Mouse (Mus musculus) layer of hippocampus, postnatal 25 days (tissue): ENCODE results near the gene Prkcq. TPM values are rescaled to one million over a fixed set of nuclear protein-coding genes. Genes with fewer than 3 reads are reported as not detected.

Experiments
- DNase-seq, 2 experiments: peaks; one replicate each; pipeline ENCODE4 v3.0.0; 2022; ENCODE audit warnings: mixed read lengths in 2 of 2, low spot score in 1 of 2; ENCODE audit errors: extremely low spot score in 1 of 2
- total RNA-seq, 2 experiments: library from RNA; stranded (reverse); gene quantifications; 2 replicates each; pipeline ENCODE4 v1.2.3; 2021

Gene Prkcq
- 10 to 100 TPM; 10.9 to 12.0 TPM for total RNA-seq

DNA sequence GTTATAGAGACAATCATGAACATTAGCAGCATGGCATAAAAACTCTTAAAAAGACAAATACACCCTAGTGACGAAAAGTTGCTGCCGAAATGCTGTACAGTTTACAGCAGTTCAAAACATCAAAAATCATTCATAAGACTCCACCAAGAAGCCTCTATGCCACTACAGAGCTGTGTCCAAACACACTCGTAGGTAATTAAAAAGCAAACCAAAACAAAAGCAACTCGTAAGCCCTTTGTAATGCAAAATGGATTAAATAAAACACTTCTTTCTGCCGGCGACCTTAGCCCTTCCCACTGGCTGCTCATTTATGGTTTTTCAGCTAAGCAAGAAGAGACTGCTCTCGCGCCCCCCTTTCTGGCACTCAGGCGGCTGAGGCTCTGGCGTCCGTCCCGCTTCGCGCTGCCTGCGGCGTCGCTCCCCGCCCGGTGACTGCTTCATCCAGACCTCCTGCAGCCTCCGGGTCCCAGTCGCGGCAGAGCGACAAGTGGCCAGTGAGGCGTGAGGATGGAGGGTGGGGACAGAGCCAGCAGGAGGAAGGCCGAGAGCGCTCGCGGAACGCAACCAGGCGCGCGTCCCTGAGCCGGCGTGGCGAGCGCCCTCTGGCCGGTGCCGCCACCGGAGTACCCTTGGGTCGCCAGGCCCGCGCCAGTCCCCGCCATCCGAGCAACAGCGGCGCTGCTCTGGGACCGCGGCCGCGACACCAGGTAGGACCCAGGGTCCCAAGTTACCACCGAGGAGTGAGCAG lies at the start of gene Prkcq:
Gene Prkcq (plus strand): TSS at position 355 of the 748 bp plus-strand sequence.
- DNase-seq = peak; percentile 21 to 41

DNA sequence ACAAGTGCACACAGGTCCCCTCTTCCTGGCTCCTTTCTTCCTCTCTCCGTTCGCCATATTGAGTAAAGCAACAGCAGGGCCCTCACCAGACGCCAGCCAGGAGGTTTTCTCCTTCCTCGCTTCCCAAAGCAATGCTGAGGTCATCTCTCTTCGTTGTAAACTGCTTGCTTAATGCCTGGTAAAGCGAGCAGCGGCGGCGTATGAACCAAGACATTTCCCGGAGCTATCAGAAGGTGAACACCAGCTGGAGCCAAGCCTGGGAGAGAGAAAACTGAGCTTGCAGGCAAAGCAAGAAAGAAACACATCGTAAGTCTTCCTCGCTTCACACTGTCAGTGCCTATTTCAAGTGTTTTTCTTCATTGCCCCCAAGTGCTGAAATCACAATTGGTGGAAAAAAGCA lies 41.0 kb upstream of the Prkcq start:
- DNase-seq = no peak

DNA sequence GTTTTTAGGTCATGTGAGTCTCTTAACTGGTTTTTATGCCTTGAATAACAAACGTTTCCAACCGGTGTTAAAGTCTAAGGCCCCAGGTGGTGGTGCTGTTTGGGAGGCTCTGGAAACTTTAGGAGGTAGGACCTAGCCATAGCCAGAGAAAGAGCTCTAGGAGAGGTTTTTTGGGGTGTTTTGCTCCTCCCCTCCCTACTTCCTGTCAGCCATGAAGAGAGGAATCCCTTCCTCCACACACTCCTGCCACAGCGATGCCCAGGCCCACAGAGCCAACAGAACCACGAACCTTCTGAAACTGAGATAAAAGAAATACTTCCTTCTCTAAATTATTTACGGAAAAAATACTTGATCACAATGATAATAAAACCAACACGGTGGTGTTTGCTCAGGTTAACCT lies 36.2 kb upstream of the Prkcq start:
- DNase-seq = no peak

DNA sequence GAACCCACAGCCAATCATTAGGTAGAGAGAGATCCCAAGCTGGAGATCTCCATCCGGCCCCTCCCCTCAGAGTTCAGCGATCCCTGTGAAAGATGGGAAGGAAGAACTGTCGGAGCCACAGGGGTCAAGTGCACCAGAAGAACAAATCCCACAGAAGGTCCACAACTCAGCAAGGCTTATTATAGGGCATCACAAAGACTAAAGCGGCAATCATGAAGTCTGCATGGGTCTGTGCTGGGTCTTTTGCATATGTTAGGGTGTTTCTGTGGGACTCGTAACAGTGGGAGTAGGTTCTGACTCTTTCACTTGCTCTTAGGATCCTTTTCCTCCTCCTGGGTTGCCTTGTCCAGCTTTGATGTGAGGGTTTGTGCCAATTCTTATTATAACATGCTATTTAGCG lies 33.8 kb upstream of the Prkcq start:
- DNase-seq = no peak

DNA sequence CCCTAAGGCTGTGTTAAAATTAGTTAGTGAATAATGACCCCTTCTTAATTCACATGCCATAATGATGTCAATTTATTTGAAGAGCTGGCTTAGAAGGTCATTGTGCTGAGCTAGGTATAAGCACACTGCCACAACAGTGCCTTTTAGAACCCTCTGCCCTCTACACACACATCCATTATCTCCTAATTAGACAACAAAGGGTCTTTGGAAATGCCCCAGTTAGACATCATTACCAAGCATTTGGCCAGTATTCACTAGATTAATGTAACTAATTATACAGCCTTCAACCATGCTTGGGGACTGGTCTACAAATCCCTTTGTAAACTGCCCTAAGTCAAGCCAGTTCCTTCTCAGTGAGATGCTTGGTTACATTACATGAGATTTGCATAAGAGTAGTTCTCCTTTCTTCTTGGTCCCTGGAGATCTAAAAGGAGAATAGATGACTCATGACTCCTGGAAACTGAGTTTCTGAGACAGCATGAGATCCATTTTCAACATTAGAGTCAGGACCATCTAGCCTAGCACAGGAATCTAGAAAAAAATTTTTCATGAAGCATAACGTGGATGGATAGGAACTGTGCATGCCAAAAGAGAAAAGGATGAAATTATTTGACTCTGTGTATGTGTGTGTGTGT lies 32.3 kb upstream of the Prkcq start:
- no peak for DNase-seq

DNA sequence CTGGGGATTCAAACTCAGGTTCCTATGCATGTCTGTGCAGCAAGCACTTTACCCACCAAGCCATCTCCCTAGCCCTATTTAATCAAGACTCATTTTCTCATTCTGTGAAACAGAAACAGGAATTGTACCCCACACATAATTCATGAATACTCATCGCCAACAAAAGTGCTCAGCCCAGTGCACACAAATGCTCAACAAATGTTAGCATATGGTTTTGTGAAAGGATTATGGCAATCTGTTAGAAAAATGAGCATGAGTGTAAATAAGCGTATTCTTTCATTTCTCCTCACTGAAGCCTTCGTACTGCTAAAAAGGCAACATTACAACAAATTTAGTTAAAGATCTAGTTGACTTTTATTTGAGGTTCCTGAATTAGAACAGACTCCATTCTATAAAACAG lies 31.5 kb upstream of the Prkcq start:
- DNase-seq = no peak

DNA sequence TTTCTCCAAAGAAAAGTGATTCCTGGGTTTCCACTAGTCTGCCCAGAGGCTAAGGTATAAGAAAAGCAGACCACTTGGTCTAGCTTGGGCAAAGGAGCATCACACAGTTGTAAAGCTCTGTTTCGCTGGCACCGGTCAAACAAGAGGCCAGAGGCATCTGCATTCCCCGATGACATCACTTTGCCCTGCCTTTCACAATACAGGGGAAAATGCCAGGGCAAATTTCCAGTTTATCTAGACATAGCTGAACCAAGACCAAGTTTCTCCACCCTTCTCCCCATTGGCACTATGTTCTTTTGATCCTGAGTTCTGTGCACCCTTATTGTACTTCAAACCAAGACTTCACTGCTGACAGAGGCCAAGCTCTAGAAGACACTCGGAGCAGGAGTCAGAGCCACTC lies 22.8 kb upstream of the Prkcq start:
- no peak for DNase-seq

DNA sequence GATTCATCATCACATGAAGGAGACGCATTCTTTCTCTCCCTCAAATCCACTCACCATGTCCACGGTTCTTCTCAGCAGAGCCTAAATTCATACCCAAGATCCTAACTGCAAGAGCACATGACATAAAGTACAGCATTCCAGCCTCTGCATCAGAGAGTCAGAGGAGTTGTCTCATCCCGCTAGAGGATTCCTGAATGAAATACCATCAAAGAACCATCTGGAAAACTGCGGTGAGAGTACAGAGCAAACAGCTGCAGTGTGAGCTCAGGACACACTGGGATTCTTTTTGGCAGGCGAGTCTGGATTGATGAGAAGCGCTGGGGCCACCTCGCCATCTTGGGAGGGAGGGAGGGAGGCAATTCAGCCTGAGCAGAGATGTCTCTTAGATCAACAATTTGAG lies 20.9 kb upstream of the Prkcq start:
- DNase-seq = no peak

DNA sequence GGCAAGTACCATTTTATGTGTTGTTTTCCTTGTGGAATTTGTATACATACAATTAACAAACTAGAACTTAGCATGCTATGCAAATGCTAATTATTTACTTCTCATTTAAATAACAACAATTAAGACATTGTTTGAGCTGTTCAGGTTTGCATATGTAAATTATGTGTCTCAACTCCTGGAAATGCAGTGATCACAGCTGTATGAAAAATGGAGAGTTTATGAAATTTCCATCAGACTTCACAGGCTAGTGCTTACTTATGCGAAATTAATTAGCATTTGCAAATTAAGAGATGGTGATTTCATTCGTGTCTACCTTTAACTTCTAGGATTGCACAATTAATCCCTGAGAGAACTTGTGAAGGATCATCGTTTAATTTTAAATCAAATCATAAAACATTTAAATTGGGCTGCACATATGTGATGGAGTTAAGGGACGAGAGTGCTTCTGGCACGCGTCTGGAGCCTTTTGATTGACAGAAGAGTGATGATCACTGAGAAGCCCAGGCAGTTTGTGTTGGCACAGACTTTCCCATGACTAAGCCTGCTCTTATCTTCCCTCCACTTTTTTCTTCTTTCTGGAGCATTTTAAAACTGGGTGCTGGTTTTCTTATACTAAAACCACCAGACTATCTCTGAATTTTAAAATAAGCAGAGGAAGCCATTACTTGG lies 20.1 kb upstream of the Prkcq start:
- no peak for DNase-seq

DNA sequence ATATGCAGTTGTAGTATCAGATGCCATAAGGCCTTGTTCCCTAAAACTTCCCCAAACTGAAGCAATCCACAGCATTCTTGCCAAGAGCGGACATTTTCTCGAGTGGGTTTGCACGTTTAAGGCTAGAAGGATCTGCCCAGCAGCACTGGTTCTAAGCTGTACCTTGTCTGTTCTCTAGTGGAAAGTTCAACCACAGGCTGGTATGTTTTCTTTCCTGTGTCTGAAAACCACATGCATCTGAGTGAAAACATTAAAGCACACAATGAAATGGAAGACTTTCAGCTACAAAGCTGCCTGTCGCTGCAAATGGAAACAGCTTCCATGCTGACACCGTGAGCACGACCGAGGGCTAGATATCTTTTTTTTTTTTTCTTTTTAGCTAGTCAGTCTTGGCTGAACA lies 12.3 kb upstream of the Prkcq start:
- DNase-seq = no peak

DNA sequence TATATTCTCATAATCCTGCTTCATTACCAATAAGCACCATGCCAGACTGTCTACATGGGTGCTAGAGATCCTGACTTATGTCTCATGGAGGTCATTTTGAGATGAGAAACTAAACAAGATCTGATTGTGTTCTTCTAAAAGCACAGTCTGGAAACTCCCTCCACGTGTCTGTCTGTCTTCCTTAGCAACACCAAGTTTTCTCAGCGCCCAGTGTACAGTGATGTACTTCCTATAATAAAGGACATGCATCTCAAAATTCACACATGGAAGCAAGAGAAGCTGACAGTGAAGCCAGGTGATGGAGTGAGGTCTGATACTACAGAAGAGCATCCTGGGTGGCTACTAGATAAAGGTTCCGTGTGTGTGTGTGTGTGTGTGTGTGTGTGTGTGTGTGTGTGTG lies 11.2 kb upstream of the Prkcq start:
- DNase-seq = no peak

DNA sequence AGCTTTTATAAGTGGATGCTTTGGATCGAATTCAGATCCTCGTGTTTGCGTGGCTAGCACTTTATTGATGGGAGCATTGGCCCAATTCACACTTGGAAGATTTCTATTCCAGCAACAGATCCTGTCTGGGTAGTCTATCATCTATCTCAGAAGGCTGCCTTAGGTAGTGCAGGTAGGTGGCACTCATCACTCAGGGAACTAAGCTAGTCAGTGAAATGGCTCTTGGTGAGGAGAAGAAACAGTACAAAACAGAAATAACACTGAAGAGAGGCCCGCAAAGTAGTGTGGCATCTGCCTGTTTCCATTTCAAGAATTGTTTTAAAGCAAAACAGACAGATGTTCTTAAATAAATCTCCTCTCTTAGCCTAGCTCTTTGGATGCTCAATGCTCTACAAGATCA lies 10.6 kb upstream of the Prkcq start:
- no peak for DNase-seq

DNA sequence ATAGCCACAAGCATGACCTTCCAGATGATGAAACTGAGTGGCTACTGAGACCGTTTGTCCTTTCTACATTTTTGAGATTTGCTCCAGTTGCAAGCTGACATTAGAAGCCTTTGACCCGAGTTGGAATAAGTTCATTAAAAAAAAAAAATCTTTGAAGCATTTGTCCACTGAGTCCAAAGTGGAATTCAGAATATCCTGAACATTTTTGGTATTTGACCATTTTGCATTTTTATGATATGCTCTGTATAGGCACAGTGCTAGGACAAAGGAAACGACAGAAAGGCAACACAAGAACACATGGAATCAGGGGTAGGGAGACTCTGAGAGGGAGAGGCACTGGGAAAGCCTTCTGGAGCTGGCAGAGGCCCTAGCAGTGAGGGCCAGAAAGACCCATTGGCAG lies 9.2 kb upstream of the Prkcq start:
- DNase-seq = no peak

DNA sequence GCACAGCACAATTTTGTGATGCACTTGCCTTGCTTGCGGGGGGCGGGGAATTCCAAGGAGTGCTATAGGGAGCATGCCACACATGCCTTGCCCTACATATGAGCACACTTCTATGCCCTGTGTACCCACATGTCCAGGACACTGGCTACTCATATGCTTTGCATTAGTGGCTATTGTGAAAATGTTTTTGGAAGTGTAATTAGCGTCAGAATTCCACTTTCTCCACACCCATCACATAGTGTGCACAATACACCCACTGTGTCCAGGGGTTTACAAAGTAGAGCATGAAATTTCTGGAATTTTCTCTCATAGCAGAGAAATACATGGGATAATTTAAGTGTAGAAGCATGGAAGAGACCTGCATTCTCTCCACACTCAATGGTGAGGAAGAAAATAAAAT lies 7.7 kb upstream of the Prkcq start:
- DNase-seq = no peak

DNA sequence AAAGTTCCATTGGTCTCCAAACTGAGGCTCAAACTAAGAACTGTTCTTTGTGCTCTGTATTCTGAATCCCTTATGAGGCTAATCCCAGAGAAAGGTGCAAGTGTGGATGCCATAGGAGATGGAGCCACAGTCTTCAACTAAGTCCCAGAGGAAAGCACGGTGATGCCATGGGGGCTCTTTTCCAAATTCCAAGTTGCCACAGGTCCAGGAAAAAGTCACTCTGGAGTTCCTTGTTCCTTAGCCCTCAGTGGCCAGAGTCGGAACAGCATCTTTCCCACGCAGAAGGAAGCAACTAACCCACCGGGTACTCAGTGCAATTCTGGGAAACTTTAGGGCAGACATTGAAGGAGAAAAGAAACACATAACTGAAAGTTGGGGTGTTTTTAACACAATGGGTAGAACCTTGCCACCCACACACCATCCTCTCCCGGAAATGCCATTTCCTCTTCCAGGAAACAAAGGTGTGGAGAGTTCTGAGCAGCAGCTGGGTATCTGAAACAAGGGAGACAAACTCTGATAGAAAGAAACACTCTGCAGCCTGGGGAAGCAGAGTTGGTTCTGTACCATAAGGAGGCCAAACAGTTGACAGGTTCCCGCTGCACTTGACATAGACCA lies 2.1 kb upstream of the Prkcq start:
- DNase-seq = no peak

DNA sequence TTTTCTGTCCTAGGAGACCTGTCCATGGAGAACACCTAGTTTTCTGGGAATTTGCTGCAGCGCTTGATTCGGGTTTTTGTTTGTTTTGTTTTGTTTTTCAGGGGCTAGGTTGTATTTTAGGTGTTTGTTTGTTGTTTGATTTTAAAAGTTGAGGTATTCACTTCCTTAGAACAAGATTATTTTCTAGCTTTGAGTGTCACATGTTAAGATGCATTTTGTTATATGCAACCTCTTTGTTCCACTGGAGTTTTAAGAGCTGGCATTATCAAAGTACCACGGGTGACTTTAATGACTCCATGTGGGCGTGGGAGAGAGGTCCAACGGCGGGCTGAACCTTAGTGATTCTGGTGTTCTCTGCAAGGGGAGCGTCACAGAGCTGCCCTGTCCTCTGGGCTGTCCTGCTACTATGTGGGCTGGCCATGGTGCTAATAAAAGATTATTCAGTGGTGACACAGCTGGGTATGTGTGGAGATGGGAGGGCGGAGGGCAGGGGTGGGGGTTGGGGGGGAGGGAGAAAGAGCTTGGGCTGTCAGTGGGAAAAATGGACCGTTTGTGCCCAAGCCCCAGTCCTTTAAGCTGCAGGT lies 1.0 kb downstream of the Prkcq start:
- peak in 1 of 2 experiments; percentile 6 for DNase-seq

DNA sequence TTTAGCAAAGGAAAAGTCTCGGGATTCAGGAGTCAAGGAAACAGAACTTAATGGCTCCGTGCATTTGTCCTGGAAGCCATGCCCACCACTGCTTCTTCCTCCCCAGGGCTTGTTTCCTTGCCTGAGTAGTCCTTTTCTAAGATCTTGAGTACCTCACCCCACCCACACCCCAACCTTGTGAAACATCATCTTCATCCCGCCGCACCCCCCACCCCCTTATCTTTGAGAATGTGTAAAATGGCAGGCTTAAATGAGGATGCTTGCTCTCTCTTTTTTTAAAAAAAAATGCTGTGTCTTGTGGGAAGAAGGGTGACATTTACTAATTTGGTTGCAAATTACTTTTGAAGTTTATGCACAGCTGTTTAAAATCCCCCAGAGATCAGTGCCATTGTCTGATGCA lies 1.6 kb downstream of the Prkcq start:
- no peak for DNase-seq

DNA sequence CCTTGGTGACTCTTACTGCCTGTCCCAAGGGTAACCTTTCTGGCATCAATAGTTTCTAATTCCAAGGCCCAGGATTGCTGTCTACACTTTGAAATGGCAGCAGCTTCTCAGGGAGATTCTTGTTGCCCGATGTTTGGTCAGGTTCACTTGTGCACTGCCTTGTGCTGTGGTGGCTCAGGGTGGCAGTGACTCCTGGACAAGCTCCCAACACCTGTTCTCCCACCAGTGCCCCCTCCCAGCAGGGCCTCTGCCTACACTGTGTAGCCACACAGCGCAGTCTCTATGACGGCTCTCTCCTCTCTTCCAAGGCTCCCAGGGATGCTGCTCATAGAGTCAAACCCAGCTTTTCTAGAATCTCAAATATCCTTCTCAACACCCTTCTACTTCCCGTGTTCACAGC lies 2.2 kb downstream of the Prkcq start:
- no peak for DNase-seq

DNA sequence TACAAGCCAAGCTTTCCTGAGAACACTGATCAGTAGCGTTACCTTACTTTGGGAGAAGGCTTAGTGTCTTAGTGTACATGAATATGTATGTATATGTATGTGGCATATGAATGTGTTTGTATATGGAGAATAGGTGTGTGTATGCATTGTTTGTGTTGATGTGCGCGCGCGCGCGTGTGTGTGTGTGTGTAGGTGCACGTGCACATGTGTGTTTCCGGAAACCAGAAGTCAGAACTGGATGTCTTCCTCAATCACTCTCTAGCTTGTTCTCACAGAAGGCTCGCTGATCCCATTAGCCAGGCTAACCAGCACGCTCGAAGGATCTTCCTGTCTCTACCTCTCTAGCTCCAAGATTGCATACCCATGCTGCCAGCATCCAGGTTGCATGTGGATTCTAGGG lies 6.0 kb downstream of the Prkcq start:
- no peak for DNase-seq

DNA sequence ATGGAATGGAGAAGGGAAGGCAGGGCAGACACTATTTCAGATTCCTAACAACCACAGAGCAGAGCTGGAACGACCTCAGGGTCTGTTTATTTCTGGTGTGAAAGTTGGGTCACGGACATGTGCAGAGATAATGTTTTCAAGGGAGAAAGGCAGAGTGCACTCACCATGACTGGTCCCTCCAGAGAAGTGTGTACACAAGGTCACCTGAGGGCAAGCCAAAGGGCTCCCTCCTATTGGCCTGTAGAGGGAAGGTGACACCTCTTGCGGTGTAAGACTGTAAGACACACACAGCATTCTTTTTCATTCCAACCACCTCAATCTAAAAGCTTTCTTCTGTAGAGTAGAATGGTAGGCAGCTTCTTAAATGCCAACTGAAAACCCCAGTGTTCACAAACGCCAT lies 9.6 kb downstream of the Prkcq start:
- DNase-seq = no peak

DNA sequence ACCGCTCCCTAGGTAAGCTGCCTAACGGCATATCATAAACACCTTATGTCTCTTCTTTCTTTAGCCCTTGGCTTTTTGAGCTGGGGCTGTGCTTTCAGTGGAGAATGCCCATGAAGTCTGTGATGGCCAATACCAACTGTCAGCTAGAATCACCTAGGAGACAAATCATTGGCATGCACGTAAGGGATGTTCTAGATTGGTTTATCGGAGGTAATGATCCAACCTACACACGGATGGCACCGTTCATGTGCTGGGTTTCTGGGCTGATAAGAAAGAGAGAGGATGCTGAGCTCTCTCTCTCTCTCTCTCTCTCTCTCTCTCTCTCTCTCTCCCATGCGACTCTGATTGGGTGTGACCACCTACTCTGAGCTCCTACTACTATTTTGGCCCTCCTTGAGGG lies 10.2 kb downstream of the Prkcq start:
- DNase-seq = no peak
